8 mouse cellular contexts compared by ENCODE assay signal in the genomic region with DNA sequence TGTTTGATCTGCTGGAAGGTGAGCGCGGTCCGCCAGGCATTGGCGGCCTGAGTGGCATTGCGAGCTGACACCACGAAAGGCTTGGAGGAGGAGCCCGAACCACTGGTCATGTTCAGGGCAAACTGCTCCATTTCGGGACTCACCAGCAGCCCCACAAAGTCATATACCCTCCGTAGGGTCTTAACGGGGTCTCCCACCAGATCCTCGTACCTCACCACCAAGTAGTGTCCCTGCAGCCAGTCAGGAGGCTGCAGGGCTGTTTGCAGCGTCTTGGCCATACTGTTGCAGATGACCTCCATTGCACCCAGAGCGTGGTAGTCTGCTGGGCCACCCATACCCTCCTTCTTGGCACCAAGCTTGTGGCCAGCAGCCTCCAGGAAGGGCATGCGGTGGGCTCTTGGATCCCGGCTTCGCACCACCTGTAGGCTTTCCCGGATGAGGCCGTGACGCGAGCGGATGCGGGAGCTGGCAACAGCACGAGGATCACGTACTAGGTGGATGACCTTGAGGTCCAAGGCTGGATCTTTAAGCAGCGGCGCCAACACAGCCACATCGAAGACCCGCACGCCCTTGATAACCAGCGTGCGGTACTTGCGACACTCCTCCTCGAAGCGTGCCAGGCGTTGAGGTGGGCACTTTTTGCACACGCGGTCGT. TPM values are rescaled to one million over a fixed set of nuclear protein-coding genes. Genes with fewer than 3 reads are reported as not detected.
DNase-seq lines count a peak whose midpoint lies in the region; ATAC-seq lines count a peak whose summit lies in the region.

No protein-coding gene starts in this region.

- H3K4me2 ChIP-seq in hindbrain, embryonic 16.5 days (ENCODE audit: low read length) = peak overlapping the region; percentile 92

- peak overlapping the region; percentile 95 for H3K4me3 ChIP-seq in hindbrain, embryonic 16.5 days (ENCODE audit: low read length)

- WGBS in hindbrain, embryonic 16.5 days = 72% methylated on average over 38 of the region's 38 CpGs

- H3K36me3 ChIP-seq in hindbrain, embryonic 16.5 days (ENCODE audit: control insufficient read depth, insufficient read depth, low read length) = no peaks in the 10 kb centered on the region

- no peaks in the 10 kb centered on the region for H3K9me3 ChIP-seq in hindbrain, embryonic 16.5 days (ENCODE audit: control insufficient read depth, low read length)

- no peak for ATAC-seq in cerebellum, adult (ENCODE audit: insufficient number of reproducible peaks, low FRiP score, low TSS enrichment)
- ATAC-seq in hindbrain, embryonic 16.5 days = no peak

- H3K4me1 ChIP-seq in hindbrain, embryonic 16.5 days (ENCODE audit: control insufficient read depth, insufficient read depth, low read depth, low read length) = peaks cover 18% of the 10 kb centered on the region

- H3K9ac ChIP-seq in hindbrain, embryonic 16.5 days (ENCODE audit: low read depth, low read length) = peak overlapping the region; percentile 13; the same call in 1 of the 2 replicates

- DNase-seq in cerebellum, adult 11-12 months = peak; percentile 18
- peak; percentile 2 for DNase-seq in thymus, postnatal 25 days
- DNase-seq in thymus, adult 18-20 months = no peak
- peak; percentile 13 for DNase-seq in lung, postnatal 10 days
- no peak for DNase-seq in gastrocnemius, postnatal 25 days
- no peak for DNase-seq in right cerebral cortex, postnatal 10 days (ENCODE audit: low spot score in 2 of 2)

- H3K27me3 ChIP-seq in hindbrain, embryonic 16.5 days (replicated peaks; ENCODE audit: control insufficient read depth, insufficient read depth, low read length) = no peaks in the 10 kb centered on the region; the same call in 1 of the 2 replicates

- H3K27ac ChIP-seq in hindbrain, embryonic 16.5 days (ENCODE audit: low read depth, low read length) = no peak overlapping the region

RNA-seq across cellular contexts. Expression of a gene that starts 1.6 kb away (rescaled TPM):
- 19.2 and 19.3 TPM in 2 replicates for polyA plus RNA-seq in hindbrain, embryonic 16.5 days (2015; fragmentation: Nextera tagmentation; extraction: Ambion mirVana)
- total RNA-seq in gastrocnemius, postnatal 25 days (2021) = under 1 TPM; 0.88 to 0.90 TPM

Comparison
In these comparisons a context has a peak if more than half of its experiments do, and no peak if none do; other contexts are left out.
1. DNase-seq: peak in cerebellum, adult 11-12 months (single experiment), thymus, postnatal 25 days (single experiment) and lung, postnatal 10 days (single experiment); none in thymus, adult 18-20 months (0 of 2), gastrocnemius, postnatal 25 days (single experiment) and right cerebral cortex, postnatal 10 days (0 of 2).